Mouse (Mus musculus) bone marrow macrophage, adult 2 months (primary cell): ENCODE data around the gene Cstb.

Source experiments
- CTCF ChIP-seq: IDR thresholded peaks from 2 replicates; pipeline ENCODE4 v1.5.1; 2012; ENCODE audit warnings: low read depth, mild to moderate bottlenecking, low read length, moderate library complexity
- POLR2A ChIP-seq: IDR thresholded peaks from 2 replicates; pipeline ENCODE4 v1.6.1; 2012; ENCODE audit warnings: mild to moderate bottlenecking, low read depth, low read length, borderline replicate concordance

GRCm38 (mm10) chr10:78470582-78471313 is 45.3 kb downstream of the Cstb start:
- TF ChIP-seq CTCF (no peak), POLR2A (no peak; the same call in 1 of the 2 replicates)
